Mouse (Mus musculus): ENCODE measurements around the gene Snupn.
A peak's percentile ranks its signal among the peaks of the same experiment; 100 is the strongest.
"Not testable (repeated sequence)": the region's sequence is repeated elsewhere in the genome, so short reads cannot be mapped to it uniquely, and the experiment has no call there.

The Snupn gene

DNA sequence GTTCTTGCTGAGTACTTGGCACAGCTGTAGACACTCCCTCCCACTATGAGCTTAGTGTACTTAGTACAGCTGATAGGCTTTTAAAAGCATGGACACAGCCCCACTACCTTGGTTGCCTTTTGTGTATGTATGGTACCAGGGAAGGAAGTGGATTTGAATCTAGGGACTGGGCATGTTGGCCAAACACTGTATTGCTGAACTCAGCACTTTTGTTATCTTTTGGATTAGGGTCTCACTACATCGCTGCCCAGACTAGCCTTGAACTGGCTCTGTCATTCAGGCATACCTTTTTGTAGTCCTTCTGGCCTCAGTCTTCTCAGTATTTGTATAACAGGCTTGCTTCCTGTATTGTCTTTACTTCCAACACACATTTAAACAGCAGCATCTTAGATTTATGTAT lies 20.1 kb upstream of the Snupn start:
- DNase-seq (ENCODE audit: low read depth, low spot score), result no peak

DNA sequence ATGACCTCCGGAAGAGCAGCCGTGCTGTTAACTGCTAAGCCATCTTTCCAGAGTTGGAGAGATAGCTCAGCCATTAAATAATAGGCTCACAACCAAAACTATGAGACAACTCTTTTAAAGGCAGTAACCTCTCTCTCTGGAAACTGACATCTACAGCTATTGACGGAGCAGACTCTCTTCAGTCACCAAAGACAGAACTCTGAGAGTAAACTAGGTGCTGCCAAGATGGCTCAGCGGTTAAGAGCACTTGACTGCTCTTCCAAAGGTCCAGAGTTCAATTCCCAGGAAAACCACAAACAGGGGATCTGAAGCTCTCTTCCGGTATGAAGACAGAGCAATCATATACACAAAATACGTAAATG lies 13.8 kb upstream of the Snupn start:
- no peak for DNase-seq (ENCODE audit: low read depth, low spot score)

DNA sequence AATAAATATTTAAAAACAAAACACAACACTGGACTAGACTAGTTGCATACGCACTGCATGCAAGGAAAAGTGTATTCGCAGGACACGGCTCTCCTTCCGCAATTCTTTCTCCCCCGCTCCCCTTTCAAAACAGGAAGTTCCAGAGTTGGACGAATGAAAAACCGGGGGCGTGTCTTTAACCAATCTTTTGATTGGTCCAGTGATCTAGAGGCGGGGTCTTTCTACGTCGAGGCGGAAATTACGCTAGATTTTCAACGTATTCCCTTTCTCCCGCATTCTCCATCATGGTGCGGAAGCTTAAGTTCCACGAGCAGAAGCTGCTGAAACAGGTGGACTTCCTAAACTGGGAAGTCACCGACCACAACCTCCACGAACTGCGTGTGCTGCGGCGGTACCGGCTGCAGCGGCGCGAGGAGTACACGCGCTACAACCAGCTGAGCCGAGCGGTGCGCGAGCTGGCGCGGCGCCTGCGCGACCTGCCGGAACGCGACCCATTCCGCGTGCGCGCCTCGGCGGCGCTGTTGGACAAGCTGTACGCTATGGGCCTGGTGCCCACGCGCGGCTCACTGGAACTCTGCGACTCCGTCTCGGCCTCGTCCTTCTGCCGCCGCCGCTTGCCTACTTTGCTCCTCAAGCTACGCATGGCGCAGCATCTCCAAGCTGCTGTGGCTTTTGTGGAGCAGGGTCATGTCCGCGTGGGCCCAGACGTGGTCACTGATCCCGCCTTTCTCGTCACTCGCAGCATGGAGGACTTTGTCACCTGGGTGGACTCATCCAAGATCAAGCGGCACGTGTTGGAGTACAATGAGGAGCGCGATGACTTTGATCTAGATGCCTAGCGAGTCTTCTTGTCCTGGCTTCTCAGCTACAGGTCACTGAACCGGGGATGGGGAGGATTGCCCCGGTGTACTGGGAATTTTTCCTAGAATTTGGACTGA lies 13.2 kb upstream of the Snupn start, which contains the start of gene Imp3:
Gene Imp3 (plus strand): TSS at position 253 of the 938 bp plus-strand sequence.
- DNase-seq (ENCODE audit: low read depth, low spot score), result peak; percentile 95

GRCm38 (mm10) chr9:56938374-56938773 lies 12.3 kb upstream of the Snupn start:
- peak; percentile 41 for DNase-seq (ENCODE audit: low read depth, low spot score)

DNA sequence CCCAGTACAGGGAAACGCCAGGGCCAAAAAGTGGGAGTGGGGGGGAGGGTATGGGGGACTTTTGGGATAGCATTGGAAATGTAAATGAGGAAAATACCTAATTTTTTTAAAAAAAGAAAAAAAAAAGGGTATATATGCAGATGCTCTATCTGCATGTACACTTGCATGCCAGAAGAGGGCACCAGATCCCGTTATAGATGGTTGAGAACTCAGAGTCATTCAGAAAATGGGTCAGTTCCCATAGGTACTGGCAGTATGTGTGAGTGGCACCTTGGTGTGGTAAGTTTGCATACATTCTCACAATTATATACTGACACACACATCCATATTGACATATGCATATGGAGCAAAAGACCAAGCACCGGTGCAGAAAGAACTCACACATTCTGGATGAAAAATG lies 3.2 kb upstream of the Snupn start:
- peak; percentile 64 for DNase-seq (ENCODE audit: low read depth, low spot score)

GRCm38 (mm10) chr9:56948699-56949098 lies 2.0 kb upstream of the Snupn start:
- not testable (repeated sequence) for DNase-seq (ENCODE audit: low read depth, low spot score)

GRCm38 (mm10) chr9:56949767-56950166 lies 911 bp upstream of the Snupn start:
- peak; percentile 25 for DNase-seq (ENCODE audit: low read depth, low spot score)

- no peak for DNase-seq (ENCODE audit: low read depth, low spot score)
These were observed 2.9 kb downstream of the Snupn start for GRCm38 (mm10) chr9:56953562-56953961.

DNA sequence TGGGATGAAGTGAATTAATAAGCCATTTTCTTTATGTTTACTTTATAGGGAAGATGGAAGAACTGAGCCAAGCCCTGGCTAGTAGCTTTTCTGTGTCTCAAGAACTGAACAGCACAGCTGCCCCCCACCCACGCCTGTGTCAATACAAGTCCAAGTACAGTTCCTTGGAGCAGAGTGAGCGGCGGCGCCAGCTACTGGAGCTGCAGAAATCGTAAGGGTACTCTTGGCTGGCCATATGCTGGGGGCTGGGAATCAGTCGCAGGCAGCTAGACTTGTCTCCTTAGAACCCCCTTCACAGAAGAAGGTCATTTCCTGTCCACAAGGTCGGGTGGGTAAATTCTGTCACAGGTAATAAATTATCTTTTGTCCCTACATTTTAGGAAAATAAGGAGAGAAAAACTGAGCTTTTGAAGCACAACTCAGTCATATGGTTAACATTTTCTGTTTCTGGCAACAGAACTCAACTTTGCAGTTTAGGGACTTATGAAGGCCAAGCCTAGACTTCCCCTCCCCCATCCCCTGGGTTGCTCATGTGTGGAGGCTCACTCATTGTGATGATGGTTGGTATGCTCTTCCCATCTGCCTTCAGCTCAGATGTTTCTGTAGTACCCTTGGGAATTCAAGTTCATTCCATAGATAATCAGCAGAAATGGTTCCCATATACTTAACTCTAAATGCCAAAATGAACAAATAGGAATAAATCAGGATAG lies 6.4 kb downstream of the Snupn start:
- no peak for DNase-seq (ENCODE audit: low read depth, low spot score)

DNA sequence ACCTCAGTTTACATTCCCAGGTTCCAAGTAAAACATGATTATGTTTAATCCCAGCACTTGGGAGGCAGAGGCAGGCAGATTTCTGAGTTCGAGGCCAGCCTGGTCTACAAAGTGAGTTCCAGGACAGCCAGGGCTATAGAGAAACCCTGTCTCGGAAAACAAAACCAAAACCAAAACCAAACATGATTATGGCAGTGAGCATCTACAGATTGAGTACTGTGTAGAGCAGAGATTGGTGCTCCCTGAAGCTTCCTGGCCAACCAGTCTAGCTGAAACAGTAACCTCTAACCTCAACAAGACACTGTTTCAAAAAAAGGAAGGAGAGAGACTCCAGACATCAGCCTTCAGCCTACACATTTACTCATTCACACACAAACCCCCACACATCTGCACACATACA lies 8.0 kb downstream of the Snupn start:
- peak; percentile 37 for DNase-seq (ENCODE audit: low read depth, low spot score)

DNA sequence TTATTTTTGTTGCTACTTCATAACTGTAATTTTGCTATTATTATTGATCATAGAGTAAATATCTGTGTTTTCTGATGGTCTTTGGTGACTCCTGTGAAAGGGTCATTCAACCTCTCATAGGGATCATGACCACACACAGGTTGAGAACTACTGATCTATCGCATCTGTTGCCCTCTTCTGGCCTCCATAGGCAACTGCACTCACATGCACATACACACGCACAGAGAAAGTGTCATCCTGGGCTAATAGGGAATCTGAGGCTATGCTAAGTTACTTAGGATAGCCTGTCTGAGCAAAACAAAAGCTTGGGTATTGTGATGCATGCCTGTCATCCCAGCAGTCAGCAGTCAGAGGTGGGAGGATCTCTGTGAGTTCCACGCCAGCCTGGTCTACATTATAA lies 10.9 kb downstream of the Snupn start:
- DNase-seq (ENCODE audit: low read depth, low spot score), result no peak

- DNase-seq (ENCODE audit: low read depth, low spot score), result no peak
These were observed 19.5 kb downstream of the Snupn start for GRCm38 (mm10) chr9:56970158-56970557.

DNA sequence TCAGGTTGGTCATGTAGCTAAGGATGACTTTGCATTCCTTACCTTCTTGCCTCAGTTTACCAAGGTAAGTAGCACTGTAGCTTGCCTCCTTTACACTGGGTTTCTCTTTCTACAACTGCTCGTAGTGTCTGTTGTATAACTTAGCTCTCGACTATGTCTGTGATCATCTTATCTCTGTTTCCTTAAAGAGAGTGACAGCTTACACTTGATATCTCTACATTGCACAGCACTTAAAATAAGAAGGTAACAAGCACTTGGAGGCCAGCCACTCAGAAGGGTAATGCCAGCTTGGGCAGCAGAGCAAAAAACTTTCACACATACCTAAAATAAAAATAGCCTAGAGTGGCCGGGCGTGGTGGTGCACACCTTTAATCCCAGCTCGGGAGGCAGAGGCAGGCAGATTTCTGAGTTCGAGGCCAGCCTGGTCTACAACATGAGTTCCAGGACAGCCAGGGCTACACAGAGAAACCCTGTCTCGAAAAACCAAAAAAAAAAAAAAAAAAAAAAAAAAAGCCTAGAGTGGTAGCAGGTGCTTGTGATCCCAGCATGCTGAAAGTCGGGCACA lies 23.4 kb downstream of the Snupn start:
- DNase-seq (ENCODE audit: low read depth, low spot score), result no peak

DNA sequence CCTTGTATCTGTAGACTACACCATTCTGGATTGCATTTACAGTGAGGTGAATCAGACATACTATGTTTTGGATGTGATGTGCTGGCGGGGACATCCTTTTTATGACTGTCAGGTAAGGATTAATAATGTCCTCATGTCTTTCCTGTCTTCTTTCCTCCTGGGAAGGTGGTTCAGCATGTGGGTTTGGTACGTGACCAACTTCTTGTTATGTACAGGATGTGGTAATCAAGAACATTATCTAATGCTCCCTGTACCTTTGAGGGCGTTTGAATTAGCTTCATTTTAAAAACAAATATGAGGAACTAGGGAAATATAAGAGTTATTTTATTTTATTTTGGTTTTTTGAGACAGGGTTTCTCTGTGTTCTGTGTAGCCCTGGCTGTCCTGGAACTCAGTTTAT lies 24.5 kb downstream of the Snupn start:
- DNase-seq (ENCODE audit: low read depth, low spot score), result peak; percentile 20

DNA sequence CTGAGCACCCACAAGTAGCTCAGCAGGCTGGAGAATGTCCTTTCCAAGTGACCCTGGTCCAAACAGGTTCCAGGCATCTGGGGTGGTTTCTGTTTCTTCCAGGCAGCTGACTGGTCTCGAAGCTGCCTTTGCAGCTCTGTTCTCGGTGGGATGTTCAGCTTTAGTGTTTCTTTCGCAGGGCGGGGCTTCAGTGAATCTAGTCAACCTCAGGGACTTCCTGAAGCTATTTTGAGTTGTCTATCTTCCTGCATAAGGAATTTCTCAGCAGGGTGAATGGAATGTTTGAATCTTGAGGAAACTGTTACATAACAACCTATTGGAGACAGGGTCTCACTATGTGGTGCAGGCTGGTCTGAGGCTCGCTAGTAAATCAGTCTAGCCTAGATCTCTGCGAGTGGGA lies 29.5 kb downstream of the Snupn start:
- no peak for DNase-seq (ENCODE audit: low read depth, low spot score)

DNA sequence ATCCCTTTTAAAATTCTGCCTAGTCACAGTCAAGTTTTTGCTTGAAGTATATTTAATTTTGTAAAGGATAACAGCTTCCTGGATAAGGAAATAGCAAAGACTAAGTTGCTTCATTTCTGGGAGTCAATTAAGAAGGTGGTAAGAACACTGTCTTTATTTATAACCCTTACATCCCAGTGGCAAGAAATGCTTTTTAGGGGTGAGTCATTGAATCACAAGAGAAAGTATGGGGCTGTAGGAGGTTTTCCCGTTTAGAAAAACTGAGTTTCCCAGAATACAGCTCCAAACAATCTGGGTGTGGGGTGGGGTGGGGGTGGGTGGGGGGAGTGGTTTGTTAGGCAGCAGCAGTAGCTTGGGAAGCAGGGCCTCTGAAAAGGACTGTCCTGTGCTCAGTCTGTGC lies 30.8 kb downstream of the Snupn start:
- DNase-seq (ENCODE audit: low read depth, low spot score), result no peak

GRCm38 (mm10) chr9:56994286-56995197 lies 43.9 kb downstream of the Snupn start, which contains the start of gene Ptpn9:
TSS of gene Ptpn9 (plus strand) at chr9:56994923.
- DNase-seq (ENCODE audit: low read depth, low spot score), result peak; percentile 78

DNA sequence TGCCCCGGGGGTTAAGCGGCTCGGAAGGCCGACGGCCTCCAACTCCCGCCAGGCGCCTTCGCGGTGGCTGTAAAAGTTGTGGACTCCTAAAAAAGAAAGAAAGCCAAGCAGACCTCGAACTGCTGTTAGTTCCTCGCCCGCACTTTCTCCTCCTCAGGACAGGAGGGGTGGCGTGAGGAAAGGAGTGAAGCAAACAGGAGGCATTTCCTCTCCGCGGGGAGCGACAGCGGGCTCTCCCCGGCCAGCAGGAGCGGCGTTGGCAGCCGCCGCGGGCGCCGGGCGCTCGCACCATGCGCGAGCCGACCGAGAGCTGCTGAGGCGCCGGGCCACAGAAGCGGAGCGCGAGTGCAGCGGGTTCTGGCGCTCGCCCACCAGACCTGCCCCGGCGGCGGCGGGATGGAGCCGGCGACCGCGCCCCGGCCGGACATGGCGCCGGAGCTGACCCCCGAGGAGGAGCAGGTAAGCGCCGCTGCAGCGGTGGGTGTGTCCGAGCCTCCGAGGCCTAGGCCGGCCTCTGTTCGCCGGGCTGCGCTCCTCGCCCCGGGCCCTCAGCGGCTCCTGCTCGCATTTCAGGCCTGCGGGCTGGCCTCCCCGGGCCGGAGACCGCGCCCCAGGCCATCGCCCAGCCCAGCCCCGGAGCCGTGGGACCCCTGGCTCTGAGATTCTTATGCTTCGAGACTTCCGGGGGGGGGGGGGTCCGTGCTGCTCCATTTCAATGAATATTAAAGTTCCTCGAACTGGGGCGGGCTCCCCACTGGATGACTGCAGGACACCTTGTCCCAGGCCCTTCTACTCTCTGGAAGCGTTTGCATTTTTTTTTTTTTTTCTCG lies 44.7 kb downstream of the Snupn start:
- peak; percentile 66 for DNase-seq (ENCODE audit: low read depth, low spot score)

GRCm38 (mm10) chr9:56996028-56996346 lies 45.3 kb downstream of the Snupn start:
- DNase-seq (ENCODE audit: low read depth, low spot score), result no peak

DNA sequence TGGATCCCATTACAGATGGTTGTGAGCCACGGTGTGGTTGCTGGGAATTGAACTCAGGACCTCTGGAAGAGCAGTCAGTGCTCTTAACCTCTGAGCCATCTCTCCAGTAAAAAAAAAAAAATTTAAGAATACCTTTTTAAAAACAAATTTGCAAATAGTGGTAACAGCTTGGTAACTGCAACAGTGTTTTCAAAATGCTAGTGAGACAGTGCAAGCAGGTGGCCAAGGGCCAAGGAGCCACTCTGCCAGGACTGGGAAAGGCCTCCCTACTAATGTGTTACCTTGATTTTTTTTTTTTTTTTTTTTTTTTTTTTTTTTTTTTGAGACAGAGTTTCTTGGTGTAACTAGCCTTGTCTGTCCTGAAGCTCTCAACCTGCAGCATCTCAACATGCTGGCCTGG lies 46.5 kb downstream of the Snupn start:
- DNase-seq (ENCODE audit: low read depth, low spot score), result not testable (repeated sequence)

GRCm38 (mm10) chr9:57003011-57003410 lies 52.3 kb downstream of the Snupn start:
- DNase-seq (ENCODE audit: low read depth, low spot score), result no peak

All from CD4-positive helper T cell, adult 2 months (primary cell).